Mouse (Mus musculus) heart, postnatal 0 days (tissue): ENCODE measurements at regions not wholly inside any gene's neighbourhood (a gene's known extent, or its start where the extent isn't known, plus 50 kb on each side); places are given as distances from the start of the nearest gene placed in this dataset.

ENCODE experiments used
- CTCF ChIP-seq: IDR thresholded peaks from 2 replicates; pipeline ENCODE4 v1.5.1; 2016; ENCODE audit warnings: antibody characterized with exemption, control low read depth, low read depth
- EP300 ChIP-seq: IDR thresholded peaks from 2 replicates; pipeline ENCODE4 v1.6.1; 2016; ENCODE audit warnings: antibody characterized with exemption, low read depth

DNA sequence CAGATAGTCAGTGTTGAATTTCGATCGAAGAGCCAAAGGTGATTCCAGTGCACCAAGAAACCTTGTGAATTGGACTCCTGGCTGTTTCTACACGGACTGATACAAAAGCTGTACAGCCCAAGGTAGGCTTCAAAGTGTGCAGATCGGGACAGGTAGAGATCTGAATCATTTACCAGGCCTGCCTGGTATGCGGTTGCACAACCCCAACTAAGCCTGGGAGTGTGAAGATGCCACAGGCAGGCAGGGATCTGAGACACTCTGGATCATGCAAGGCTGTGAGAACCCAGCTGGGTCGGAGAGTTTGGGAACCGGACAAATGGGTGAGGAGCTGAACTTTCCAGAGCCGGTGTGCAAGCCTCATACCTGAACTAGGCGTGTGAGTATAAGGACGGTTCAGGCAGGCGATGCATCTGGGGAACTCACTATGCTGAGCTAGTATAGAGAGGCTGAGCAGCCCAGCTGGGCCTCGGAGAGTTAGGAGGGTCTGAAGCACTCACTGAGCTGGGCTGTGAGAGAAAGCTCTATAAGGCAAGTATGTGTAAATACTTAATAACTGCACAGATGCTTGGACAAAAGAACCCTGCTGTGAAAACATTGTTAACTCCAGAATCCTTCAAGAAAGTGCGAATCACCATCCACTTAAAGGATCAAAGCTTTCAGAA is 125.3 kb upstream of the Mast4 start:
- no peak for TF ChIP-seq CTCF
- no peak for TF ChIP-seq EP300
